Mouse (Mus musculus): ENCODE measurements around the gene Slc24a3. TPM values are rescaled to one million over a fixed set of nuclear protein-coding genes. Genes with fewer than 3 reads are reported as not detected.

Gene Slc24a3
- polyA plus RNA-seq, 1 experiment from 2014 or later = 24.9 TPM

GRCm38 (mm10) chr2:145676544-145676925 lies 509.0 kb downstream of the Slc24a3 start:
- ATAC-seq = no peak
- POLR2A ChIA-PET = no interaction called here
- in situ Hi-C loops (cut with MboI; ENCODE audit: low pct_unique_long_range_greater_than_20kb) = no loop called here
- H3K27me3 ChIP-seq = no peaks in the 10 kb centered on the region
- no peak for DNase-seq (ENCODE audit: low read depth, low spot score)
- CTCF ChIA-PET = no interaction called here
- no peak for TF ChIP-seq CTCF (IDR thresholded peaks at IDR 0.05)

DNA sequence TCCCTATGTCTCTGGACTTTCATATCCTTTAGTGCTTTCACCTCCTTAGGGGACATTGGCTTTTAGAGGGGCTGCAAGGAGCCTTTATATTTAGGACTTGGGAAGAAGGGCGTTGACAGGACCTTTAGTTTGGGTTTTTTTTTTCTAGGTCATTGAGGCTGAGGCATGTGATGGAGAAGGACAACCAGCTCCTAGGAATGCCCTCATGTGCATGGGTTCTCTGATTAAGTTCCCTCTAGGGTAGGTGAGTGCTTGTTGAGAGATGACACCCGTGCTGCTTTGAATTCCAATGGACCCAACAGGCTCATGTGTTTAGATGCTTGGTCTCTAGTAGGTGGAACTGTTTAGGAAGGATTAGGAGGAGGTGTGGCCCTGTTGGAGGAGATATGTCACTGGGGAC lies 509.4 kb downstream of the Slc24a3 start:
- DNase-seq (ENCODE audit: low read depth, low spot score) (no peak), ATAC-seq (no peak)
- in situ Hi-C loops (cut with MboI; ENCODE audit: low pct_unique_long_range_greater_than_20kb) = no loop called here
- no peaks in the 10 kb centered on the region for H3K27me3 ChIP-seq
- CTCF ChIA-PET = interaction anchor here (1.3 kb wide), 1 partner anchor 9 kb away, joined by 3 read pairs; no protein-coding TSS in a partner anchor
- TF ChIP-seq CTCF (IDR thresholded peaks at IDR 0.05) = no peak
- POLR2A ChIA-PET = no interaction called here

GRCm38 (mm10) chr2:145680141-145680540 lies 512.6 kb downstream of the Slc24a3 start:
- no peak for DNase-seq (ENCODE audit: low read depth, low spot score)
- no peak for ATAC-seq
- CTCF ChIA-PET = no interaction called here
- in situ Hi-C loops (cut with MboI; ENCODE audit: low pct_unique_long_range_greater_than_20kb) = no loop called here
- no peak for TF ChIP-seq CTCF (IDR thresholded peaks at IDR 0.05)
- no peaks in the 10 kb centered on the region for H3K27me3 ChIP-seq
- POLR2A ChIA-PET = interaction anchor here (0.6 kb wide), 1 partner anchor 201 kb away, joined by 4 read pairs; no protein-coding TSS in a partner anchor

GRCm38 (mm10) chr2:145680762-145681161 lies 513.2 kb downstream of the Slc24a3 start:
- TF ChIP-seq CTCF (IDR thresholded peaks at IDR 0.05) = no peak
- no peak for ATAC-seq
- ChIA-PET POLR2A (interaction anchor here (0.6 kb wide), 1 partner anchor 200 kb away, joined by 4 read pairs; no protein-coding TSS in a partner anchor), CTCF (no interaction called here)
- no peaks in the 10 kb centered on the region for H3K27me3 ChIP-seq
- no peak for DNase-seq (ENCODE audit: low read depth, low spot score)
- in situ Hi-C loops (cut with MboI; ENCODE audit: low pct_unique_long_range_greater_than_20kb) = no loop called here

DNA sequence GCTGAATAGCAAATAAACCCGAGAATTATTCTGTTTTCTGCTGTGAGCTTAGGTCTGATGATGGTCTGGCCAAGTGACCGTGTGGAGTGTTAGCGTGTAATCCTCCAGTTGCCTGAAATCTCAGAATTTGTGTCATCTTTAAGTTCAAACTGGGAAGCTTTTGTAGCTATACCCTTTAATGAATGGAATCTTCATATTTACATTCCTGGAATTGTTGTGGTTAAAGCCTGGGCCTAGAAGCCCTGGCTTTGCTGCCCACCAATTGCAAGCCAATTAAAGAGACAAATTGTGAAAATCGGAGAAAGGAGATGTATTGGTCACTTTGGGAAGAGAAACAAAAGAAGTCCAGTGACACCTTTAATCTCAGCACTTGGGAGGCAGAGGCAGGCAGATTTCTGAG lies 514.1 kb downstream of the Slc24a3 start:
- ChIA-PET POLR2A (no interaction called here), CTCF (no interaction called here)
- ATAC-seq (no peak), DNase-seq (ENCODE audit: low read depth, low spot score) (no peak)
- in situ Hi-C loops (cut with MboI; ENCODE audit: low pct_unique_long_range_greater_than_20kb) = no loop called here
- H3K27me3 ChIP-seq = no peaks in the 10 kb centered on the region
- no peak for TF ChIP-seq CTCF (IDR thresholded peaks at IDR 0.05)

DNA sequence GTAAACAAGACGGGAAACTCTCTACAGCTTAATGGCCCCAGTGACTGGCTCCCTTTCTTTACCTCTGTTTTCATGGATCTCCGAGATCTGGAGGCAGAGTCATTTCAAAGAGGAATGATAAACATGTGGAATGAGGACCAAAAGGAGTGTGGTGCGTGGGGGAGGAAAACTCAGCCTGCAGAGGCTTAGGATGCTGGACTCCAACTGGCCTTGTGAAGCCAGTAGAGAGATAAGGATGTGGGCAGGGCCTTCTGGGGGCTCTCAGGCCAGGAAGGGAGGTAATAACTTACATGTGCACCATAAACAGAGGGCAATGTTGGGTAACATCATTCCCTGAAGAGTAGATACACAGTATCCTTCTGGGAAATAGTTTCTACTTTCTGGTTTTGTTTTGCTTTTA lies 515.4 kb downstream of the Slc24a3 start:
- in situ Hi-C loops (cut with MboI; ENCODE audit: low pct_unique_long_range_greater_than_20kb) = no loop called here
- DNase-seq (ENCODE audit: low read depth, low spot score) (no peak), ATAC-seq (no peak)
- H3K27me3 ChIP-seq = no peaks in the 10 kb centered on the region
- POLR2A ChIA-PET = no interaction called here
- TF ChIP-seq CTCF (IDR thresholded peaks at IDR 0.05) = no peak
- CTCF ChIA-PET = interaction anchor here (1.4 kb wide), 1 partner anchor 14 kb away, joined by 6 read pairs; no protein-coding TSS in a partner anchor

- POLR2A ChIA-PET = no interaction called here
- peak; percentile 15 for ATAC-seq
- H3K27me3 ChIP-seq = no peaks in the 10 kb centered on the region
- DNase-seq (ENCODE audit: low read depth, low spot score) = no peak
- CTCF ChIA-PET = interaction anchor here (0.6 to 1.4 kb wide), 2 partner anchors 13 to 707 kb away, joined by 3 to 6 read pairs; no protein-coding TSS in a partner anchor
- in situ Hi-C loops (cut with MboI; ENCODE audit: low pct_unique_long_range_greater_than_20kb) = no loop called here
- TF ChIP-seq CTCF (IDR thresholded peaks at IDR 0.05) = no peak
These were observed 516.0 kb downstream of the Slc24a3 start for GRCm38 (mm10) chr2:145683536-145683935.

GRCm38 (mm10) chr2:145684151-145684550 lies 516.6 kb downstream of the Slc24a3 start:
- in situ Hi-C loops (cut with MboI; ENCODE audit: low pct_unique_long_range_greater_than_20kb) = no loop called here
- TF ChIP-seq CTCF (IDR thresholded peaks at IDR 0.05) = no peak
- DNase-seq (ENCODE audit: low read depth, low spot score) (no peak), ATAC-seq (no peak)
- ChIA-PET POLR2A (no interaction called here), CTCF (interaction anchor here (0.6 to 1.4 kb wide), 2 partner anchors 13 to 707 kb away, joined by 3 to 6 read pairs; no protein-coding TSS in a partner anchor)
- H3K27me3 ChIP-seq = no peaks in the 10 kb centered on the region

DNA sequence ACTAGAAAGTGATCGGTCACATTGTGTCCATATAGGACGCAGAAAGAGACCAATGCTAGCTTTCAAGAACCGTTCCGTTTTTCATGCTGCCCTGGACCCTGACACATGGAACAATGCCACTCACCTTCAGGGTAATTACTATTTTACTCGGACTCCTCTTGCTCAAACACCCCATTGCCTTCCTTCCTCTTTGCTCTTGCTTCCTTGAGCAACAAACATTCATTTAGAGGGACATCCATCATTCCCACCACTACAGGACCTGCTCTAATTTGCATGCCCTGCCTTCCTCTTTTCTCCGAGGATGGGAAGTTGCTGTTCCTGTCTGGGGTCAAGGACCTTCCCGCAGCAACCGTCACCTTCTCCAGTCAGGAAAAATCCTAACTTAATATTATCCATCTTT lies 517.3 kb downstream of the Slc24a3 start:
- CTCF ChIA-PET = no interaction called here
- no peak for ATAC-seq

GRCm38 (mm10) chr2:145686017-145686416 lies 518.5 kb downstream of the Slc24a3 start:
- DNase-seq (ENCODE audit: low read depth, low spot score) (no peak), ATAC-seq (peak; percentile 96)
- ChIA-PET CTCF (interaction anchor here (1.2 to 1.3 kb wide), 2 partner anchors 8 to 11 kb away, joined by 3 to 5 read pairs; no protein-coding TSS in a partner anchor), POLR2A (interaction anchor here (1.4 kb wide), 1 partner anchor 10 kb away, joined by 3 read pairs; no protein-coding TSS in a partner anchor)
- no peaks in the 10 kb centered on the region for H3K27me3 ChIP-seq
- no peak for TF ChIP-seq CTCF (IDR thresholded peaks at IDR 0.05)
- in situ Hi-C loops (cut with MboI; ENCODE audit: low pct_unique_long_range_greater_than_20kb) = no loop called here

More for the DNA sequence above, 517.3 kb downstream of the Slc24a3 start:
- POLR2A ChIA-PET = interaction anchor here (0.7 kb wide), 1 partner anchor 100 kb away, joined by 3 read pairs; no protein-coding TSS in a partner anchor
- H3K27me3 ChIP-seq = no peaks in the 10 kb centered on the region
- DNase-seq (ENCODE audit: low read depth, low spot score) = no peak
- no peak for TF ChIP-seq CTCF (IDR thresholded peaks at IDR 0.05)
- in situ Hi-C loops (cut with MboI; ENCODE audit: low pct_unique_long_range_greater_than_20kb) = no loop called here

DNA sequence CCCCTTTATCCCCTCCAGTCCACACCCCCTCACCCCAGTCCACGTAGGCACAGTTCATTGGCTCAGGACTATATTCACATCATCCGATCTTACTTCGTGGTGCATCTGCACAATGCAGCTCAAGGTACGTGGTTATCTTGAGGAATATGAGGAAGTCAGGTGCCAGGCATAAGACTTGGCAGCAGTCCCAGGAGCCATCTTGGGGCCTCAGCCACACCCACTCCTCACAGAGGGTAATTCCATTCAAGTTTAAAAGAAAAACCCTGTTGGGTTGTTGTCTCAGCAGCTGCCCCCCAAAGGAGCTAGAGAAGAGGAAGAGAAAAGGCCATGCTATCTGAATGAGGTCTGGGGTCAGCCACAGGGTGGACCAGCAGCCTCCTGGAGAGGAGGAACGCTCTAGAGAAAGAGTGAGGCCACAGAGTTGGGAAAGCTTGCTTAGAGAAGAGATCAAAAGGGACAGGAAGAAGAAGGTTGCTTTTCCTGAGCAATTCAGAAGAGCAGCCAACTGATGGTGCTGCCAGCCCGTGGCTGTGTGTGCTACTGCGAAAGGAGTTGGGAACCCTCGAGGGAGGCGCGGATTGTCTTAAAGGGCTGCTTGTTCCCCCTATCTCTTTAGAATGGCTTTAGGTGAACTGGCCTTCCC lies 523.9 kb downstream of the Slc24a3 start:
- POLR2A ChIA-PET = no interaction called here
- CTCF ChIA-PET = no interaction called here
- no peak for TF ChIP-seq CTCF (IDR thresholded peaks at IDR 0.05)
- no peaks in the 10 kb centered on the region for H3K27me3 ChIP-seq
- in situ Hi-C loops (cut with MboI; ENCODE audit: low pct_unique_long_range_greater_than_20kb) = no loop called here
- DNase-seq (ENCODE audit: low read depth, low spot score) (no peak), ATAC-seq (no peak)
